Mouse (Mus musculus) CD4-positive, CD25-positive, alpha-beta regulatory T cell, adult 2 months (primary cell): ENCODE data around the gene Sufu.

Source experiments
- DNase-seq: peaks from one replicate; pipeline ENCODE4 v3.0.0-alpha.2; 2012; ENCODE audit warnings: low read depth, low spot score

Gene Sufu

DNA sequence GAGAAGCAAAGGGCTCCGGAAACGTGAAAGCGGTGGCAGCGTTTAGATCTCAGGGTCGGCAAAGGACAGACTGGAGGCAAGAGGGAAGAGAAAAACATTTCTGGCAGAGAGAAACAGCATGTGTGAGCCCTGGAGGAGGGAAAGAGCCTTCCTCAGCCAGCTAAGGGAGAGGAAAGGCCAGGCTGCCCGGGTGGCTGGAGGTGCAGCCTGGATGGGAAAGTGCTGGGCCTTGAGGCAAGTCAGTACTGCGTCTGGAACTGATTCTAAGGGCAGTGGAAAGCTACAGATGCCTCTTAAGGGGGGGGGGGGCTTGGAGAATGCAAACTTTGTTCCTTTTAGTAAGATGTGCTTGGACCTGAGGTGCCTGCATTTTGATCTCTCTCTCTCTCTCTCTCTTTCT lies 37.0 kb downstream of the Sufu start:
- no peak for DNase-seq

DNA sequence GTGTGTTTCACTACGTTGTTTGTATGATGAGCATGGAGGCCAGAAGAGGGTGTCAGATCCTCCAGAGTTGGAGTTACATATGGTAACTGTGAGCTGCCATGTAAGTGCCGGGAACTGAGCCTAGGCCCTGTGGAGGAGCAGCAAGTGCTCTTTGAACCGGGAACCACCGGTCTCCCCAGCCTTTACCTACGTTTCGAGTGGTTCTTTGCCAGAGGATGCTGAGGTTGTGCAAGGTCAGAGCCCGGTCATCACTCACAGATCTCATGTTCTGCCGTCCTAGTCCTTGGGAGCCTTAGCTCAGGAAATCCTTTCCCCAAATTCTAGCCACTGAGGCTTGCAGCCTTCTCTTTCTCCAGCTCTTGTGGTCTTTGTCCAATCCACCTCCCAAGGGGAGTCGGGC lies 37.5 kb downstream of the Sufu start:
- DNase-seq, result no peak

GRCm38 (mm10) chr19:46434591-46434990 lies 37.9 kb downstream of the Sufu start:
- no peak for DNase-seq

DNA sequence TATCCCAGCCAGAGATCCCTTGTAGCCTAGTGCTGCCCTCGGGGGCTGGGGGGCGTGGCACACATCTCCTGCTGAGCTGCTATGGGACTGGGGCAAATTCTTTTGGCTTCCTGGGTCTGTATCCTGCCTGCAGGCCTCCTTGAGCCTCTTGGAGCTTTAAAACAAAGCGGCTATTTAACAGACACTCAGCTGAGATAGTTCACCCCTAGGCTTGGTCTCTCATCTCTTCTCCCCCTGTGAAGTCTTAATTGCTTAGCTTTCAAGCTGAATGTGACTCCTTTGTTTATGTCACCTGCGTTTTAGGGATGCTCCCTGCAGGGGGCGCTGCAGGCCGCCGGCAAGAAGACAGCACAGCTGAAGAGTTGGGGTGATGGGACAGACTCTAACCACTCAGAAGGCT lies 38.8 kb downstream of the Sufu start:
- peak; percentile 70 for DNase-seq

GRCm38 (mm10) chr19:46443509-46443908 lies 46.8 kb downstream of the Sufu start:
- no peak for DNase-seq

- DNase-seq, result peak; percentile 81
Measured at GRCm38 (mm10) chr19:46444209-46444608, 47.5 kb downstream of the Sufu start.

DNA sequence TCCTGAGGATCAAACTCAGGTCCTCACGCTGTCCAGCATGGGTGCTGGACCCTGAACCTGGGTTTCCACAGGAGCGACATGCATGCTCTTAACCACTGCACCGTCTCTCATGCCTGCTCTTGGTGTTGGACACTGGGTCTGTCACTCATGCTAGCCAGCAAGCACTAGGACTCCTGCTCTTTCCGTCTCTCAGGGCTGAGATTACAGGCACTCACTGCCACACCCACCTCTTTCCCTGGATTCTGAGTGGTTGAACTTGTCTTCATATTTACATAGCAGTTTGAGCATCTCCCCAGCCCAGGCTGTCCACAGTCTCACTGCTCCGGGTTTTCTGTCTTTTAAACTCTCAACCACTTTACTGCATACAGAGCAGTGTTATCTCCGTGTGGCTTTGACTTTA lies 48.9 kb downstream of the Sufu start:
- DNase-seq, result no peak

DNA sequence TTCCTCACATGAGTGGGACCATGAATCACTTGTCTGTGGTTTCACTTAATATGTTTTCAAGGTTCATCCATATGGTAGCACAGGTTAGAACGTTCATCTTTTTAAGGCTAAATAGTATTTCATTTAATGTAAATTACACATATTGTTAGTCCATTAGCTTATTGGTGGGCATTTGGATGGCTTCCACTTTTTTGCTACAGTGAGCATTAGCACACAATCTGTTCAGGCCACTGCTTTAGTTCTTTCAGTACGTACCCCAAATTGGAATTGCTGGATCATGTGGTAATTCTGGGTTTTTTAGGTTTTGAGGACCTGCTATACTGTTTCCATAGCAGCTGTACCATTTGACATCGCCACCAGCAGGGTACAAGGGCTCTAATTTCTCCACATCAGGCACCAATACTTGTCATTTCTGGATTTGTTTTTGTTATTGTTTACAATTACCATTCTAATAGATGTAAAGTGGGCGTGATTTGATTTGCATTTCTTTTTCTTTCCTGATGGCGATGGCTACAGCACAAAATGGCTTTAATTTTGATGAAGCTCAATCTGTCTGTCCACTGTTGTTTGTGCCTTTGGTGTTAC lies 49.8 kb downstream of the Sufu start:
- DNase-seq, result no peak

- no peak for DNase-seq
Measured at GRCm38 (mm10) chr19:46447110-46447509, 50.4 kb downstream of the Sufu start.

DNA sequence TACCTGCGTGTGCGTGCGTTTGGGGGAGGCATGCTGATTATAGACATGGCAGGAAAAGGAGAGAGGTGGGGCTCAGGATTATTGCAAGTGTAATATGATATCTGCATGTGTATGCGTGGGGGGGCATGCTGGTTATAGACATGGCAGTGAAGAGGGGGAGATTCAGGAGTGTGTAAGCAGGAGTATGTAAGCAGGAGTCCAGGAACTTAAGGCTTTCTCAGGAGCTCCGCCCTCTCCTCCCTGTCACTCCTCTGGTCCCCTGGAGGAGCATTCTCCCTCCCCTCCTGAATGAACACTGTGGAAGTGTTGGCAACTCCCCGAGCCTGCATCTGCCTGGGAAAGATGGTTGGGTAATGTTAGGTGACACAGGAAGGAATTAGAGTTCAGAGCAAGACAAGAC lies 51.2 kb downstream of the Sufu start:
- DNase-seq, result no peak

DNA sequence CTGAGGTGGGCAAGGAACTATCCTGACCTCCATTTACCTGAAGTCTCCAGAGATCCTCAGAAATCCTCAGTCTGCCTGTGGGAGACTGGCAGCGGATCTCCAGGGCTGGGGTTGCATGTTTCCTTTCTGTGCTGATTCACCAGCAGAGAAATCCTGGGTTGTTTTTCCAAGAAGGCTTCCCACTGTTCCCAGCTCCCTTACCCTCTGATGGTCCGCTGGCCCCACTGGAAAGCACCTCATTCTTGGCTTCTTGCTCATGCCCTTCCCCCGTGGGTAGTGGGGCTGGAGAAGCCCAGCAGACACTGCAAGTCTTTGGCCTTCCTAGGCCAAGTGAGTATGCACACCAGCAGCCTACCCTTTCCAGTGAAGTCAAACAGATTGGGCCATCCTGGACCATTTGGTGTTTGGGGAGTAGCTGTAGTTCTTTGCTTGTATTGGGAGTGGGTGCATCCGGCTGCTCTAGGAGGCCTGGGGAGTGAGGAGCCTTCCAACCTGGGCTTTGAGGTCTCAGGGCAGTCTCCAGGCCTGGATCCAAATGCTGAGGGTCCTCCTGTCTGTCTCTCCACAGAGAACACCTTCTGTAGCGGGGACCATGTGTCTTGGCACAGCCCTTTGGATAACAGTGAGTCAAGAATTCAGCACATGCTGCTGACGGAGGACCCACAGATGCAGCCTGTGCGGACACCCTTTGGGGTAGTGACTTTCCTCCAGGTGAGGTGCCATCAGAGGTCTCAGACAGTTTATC lies 52.7 kb downstream of the Sufu start:
- no peak for DNase-seq

- peak; percentile 74 for DNase-seq
Measured at GRCm38 (mm10) chr19:46452052-46452827, 55.5 kb downstream of the Sufu start.

DNA sequence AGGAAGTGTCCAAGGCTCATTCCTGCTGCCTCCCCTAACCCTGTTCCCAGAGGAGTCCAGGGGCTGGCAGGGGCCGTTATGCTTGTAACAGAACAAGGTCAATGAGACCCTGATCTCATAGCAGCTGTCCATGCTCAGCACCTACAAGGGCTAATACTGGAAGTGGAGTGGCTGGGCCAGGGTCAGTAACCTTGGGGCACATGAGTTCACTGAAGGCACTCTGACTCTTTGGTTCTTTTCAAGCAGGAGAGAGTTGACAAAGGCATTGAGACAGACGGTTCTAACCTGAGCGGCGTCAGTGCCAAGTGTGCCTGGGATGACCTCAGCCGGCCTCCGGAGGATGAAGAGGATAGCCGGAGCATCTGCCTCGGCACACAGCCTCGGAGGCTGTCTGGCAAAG lies 56.2 kb downstream of the Sufu start:
- DNase-seq, result no peak

DNA sequence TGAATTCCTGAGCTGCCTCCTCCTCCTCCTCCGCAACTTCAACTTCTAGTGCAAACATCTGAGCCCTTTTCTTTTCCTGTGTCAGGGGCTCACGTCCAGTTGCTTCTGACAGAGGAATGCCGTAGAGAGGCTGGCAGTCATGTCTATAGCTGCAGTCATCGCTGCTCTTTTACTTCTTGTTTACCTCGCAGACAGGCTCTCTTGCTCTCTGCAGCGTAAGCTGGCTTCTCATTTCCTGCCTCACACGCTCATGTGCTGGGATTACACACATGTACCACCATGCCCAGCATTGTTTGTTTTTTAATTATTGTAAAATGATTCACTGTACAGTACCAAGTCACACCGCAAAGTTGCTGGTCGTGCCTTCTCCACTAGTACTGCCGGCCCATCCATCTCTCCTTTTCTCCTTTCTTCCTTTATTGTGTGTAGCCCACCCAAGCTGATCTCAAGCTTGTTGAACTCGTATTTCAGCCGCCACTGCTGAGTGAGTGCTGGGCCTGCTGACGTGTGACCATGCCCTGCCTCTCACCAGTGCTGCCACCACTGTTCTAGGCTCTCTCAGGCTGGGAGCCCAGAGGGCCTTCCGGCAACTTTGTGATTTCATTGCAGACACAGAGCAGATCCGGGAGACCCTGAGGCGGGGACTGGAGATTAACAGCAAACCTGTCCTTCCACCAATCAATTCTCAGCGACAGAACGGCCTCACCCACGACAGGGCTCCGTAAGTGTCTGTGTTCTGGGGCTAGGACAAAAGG lies 57.6 kb downstream of the Sufu start:
- peak; percentile 49 for DNase-seq

- no peak for DNase-seq
Measured at GRCm38 (mm10) chr19:46455032-46455431, 58.3 kb downstream of the Sufu start.

GRCm38 (mm10) chr19:46455556-46455955 lies 58.9 kb downstream of the Sufu start:
- DNase-seq, result no peak

DNA sequence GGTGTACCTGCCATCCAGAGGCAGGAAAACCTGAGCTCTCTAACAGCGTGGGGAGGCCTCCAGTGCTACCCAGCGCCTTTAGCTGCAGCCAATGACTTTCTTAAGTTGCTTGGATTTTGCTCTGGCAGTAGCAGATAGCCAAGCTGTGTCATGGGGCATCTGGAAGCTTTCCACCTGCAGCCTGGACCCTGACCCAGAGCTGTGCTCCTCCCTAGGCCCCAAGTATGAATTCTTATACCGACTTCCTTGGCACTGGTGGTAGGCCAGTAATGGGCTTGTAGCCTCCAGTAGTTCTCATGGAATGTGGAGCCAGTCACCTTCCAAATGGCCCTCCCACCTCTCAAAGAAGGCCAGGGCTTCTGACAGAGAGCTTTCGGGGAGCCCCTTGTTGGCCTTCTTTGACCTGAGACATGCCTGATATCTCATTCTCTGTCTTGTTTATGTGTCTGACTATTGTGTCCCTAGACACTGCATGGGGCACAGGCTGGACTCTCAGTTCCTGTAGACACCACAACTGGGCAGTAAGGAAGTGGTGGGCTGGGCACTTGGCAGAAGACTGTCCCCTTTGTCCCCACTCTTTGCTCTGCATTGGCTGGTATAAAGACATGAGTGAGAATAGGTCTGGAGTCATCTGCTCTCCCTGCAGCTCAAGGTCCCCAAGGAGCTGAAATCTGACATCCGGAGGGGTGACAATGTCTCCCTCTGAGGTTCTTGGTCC lies 59.5 kb downstream of the Sufu start:
- no peak for DNase-seq

GRCm38 (mm10) chr19:46457798-46458197 lies 61.1 kb downstream of the Sufu start:
- DNase-seq, result no peak

GRCm38 (mm10) chr19:46459256-46459655 lies 62.6 kb downstream of the Sufu start:
- DNase-seq, result no peak

GRCm38 (mm10) chr19:46459889-46460288 lies 63.2 kb downstream of the Sufu start:
- no peak for DNase-seq

DNA sequence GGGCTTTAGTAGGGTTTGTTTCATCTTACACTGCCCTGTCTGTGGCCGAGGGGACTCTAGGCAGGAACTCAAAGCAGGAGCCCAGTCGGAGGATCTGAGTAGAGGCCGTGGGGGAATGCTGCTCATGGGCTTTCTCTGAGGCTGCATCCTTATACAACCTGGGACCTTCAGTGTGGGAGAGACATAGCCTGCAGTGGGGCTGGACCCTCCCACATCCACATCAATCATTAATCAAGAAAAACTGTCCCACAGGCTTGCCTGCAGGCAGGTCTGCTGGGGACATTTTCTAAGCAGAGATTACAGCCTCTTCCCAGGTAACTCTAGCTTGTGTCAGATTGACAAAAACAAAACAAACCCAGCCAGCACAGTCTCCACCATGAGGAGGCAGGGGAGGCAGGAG lies 65.9 kb downstream of the Sufu start:
- no peak for DNase-seq
